Mouse (Mus musculus) spleen, adult 2 months (tissue): ENCODE results near the gene Scaf11. TPM values are rescaled to one million over a fixed set of nuclear protein-coding genes. Genes with fewer than 3 reads are reported as not detected.
A peak's percentile ranks its signal among the peaks of the same experiment; 100 is the strongest.

Experiments used
- DNase-seq, 2 experiments: peaks; one replicate each; pipeline versions ENCODE4 v3.0.0 to v3.0.0-alpha.2; 2012 to 2021; ENCODE audit warnings: low spot score in 2 of 2, low read depth in 1 of 2
- H3K27ac ChIP-seq: fragments of 200-500 bp; 2 replicates; pipeline ENCODE4 v1.5.1; 2012; ENCODE audit warnings: low read length, inconsistent platforms; ENCODE audit not compliant: insufficient read depth
- H3K27me3 ChIP-seq: fragments of 200-500 bp; 2 replicates; pipeline ENCODE4 v1.6.1; 2012; ENCODE audit warnings: mild to moderate bottlenecking, moderate library complexity, low read length, inconsistent platforms; ENCODE audit not compliant: control insufficient read depth, insufficient read depth
- H3K36me3 ChIP-seq: fragments of 200-500 bp; 2 replicates; pipeline ENCODE4 v1.6.1; 2012; ENCODE audit warnings: mild to moderate bottlenecking, low read length, inconsistent platforms; ENCODE audit not compliant: control insufficient read depth, insufficient read depth
- H3K4me1 ChIP-seq: fragments of 200-500 bp; 2 replicates; pipeline ENCODE4 v1.6.1; 2011; ENCODE audit warnings: inconsistent platforms; ENCODE audit not compliant: control insufficient read depth, insufficient read depth, insufficient read length
- H3K4me3 ChIP-seq: fragments of 200-500 bp; 2 replicates; pipeline ENCODE4 v1.5.1; 2011; ENCODE audit warnings: mild to moderate bottlenecking, inconsistent platforms; ENCODE audit not compliant: insufficient read depth, insufficient read length; ENCODE audit errors: extremely low read depth
- CTCF ChIP-seq: fragments of 200-500 bp; IDR thresholded peaks from 2 replicates; pipeline ENCODE4 v1.5.1; 2011; ENCODE audit warnings: mild to moderate bottlenecking, inconsistent platforms; ENCODE audit not compliant: insufficient read depth, insufficient read length, insufficient replicate concordance; ENCODE audit errors: extremely low read depth
- POLR2A ChIP-seq: fragments of 200-500 bp; IDR thresholded peaks from 2 replicates; pipeline ENCODE4 v1.6.1; 2011; ENCODE audit warnings: low read depth, low read length, inconsistent platforms
- WGBS: fragments of 180-500 bp; shearing (Covaris S2); methylation state at CpG from one replicate; pipeline ENCODE4 v1.1.7; 2018; 5-methylcytosine and 5-hydroxymethylcytosine counted together
- polyA plus RNA-seq: library from polyadenylated mRNA; depleted of rRNA; stranded (reverse); fragments of >200 nt; gene quantifications from 2 replicates; pipeline ENCODE4 v1.2.3, GENCODE M21; 2012

Scaf11 gene
- polyA plus RNA-seq, 1 experiment, result 16.3 TPM

DNA sequence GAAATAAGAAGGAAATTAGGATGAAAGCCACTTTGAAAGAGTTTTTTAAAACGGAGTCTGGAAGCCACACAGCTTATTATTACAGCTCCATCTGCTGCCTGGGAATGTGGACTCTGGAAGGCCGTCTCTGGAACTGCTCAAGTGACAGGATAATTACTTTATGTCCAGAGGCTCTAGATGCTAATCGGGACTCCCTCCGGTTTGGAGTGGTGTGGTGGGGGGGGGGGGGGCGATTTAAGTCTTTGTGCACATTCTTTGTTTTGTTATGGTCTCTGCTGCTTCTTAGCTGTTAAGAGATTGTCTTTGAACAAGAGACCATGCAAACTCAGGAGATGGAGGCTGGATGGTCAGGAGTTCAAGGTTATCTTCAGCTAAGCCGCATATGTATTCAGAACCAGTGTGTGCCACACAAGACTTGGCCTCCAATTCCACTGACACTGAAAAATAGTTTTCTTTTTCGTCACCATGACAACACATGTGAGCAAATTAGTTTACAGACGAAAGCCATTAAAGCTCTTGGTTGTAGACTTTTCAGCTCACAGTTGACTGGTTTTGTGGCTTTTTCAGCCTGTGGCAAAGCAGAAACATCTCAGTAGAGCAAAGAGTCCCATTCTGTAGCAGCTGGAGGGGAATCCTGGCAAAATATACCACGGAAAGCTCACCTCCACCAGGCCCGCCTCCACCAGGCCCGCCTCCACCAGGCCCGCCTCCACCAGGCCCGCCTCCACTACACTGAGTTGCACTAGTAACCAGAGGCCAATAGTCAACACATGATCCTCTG, 31.4 kb upstream of the Scaf11 start:
- peaks cover 2% of the 10 kb centered on the region for H3K4me1 ChIP-seq
- H3K27ac ChIP-seq, result no peak overlapping the region
- no peak for TF ChIP-seq POLR2A
- no peak for TF ChIP-seq CTCF
- H3K27me3 ChIP-seq, result no peaks in the 10 kb centered on the region
- WGBS, result 60% methylated on average over 13 of the region's 13 CpGs
- peak in 1 of 2 experiments; percentile 68 for DNase-seq
- no peaks in the 10 kb centered on the region for H3K36me3 ChIP-seq
- no peak overlapping the region for H3K4me3 ChIP-seq

DNA sequence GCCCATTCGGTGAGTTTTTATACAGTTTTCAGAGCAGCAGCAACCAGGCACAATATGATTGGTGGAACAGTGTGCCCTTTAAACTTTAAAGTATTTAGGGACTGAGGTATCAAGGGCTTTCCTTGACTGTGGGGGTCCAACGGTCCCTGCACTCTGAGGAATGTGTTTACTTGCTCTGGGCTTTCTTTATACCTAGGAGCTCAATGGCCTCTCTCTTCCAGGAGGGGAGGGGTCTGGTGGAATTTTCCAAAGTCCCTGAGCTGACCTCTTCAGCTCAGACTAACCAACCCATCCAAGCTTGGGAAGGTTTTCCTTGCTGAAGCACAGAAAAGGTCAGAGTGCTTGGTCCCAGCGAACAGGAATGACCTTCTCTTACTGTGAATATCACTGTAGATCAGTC, 30.8 kb upstream of the Scaf11 start:
- no peak overlapping the region for H3K27ac ChIP-seq
- WGBS, result 70% methylated on average over 3 of the region's 3 CpGs
- H3K36me3 ChIP-seq, result no peaks in the 10 kb centered on the region
- TF ChIP-seq CTCF (no peak), POLR2A (no peak)
- H3K4me1 ChIP-seq, result peaks cover 2% of the 10 kb centered on the region
- no peaks in the 10 kb centered on the region for H3K27me3 ChIP-seq
- DNase-seq, result no peak
- no peak overlapping the region for H3K4me3 ChIP-seq

DNA sequence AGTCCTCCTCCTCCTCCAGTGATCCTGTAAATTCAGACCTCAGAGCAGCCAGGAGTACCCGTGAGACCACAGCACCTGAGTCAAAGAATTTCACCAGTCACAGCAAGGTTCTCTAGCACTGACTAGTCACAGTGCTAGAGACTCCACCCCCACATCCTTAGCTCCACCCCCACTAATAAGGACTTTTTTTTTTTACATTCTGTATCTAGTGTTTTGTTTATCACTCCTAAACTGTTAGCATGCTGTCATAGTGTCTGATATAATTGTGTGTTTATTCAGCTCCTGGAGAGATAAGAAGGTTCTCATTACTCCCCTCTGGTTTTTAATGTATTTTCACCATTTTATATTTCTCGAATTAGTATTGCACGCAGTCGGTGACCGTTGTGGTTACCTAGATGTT, 29.5 kb upstream of the Scaf11 start:
- Histone ChIP-seq H3K27me3 (no peaks in the 10 kb centered on the region), H3K4me3 (no peak overlapping the region), H3K4me1 (peaks cover 2% of the 10 kb centered on the region), H3K36me3 (no peaks in the 10 kb centered on the region), H3K27ac (no peak overlapping the region)
- TF ChIP-seq CTCF, result no peak
- no peak for TF ChIP-seq POLR2A
- no peak for DNase-seq
- 83% methylated on average over 5 of the region's 5 CpGs for WGBS

DNA sequence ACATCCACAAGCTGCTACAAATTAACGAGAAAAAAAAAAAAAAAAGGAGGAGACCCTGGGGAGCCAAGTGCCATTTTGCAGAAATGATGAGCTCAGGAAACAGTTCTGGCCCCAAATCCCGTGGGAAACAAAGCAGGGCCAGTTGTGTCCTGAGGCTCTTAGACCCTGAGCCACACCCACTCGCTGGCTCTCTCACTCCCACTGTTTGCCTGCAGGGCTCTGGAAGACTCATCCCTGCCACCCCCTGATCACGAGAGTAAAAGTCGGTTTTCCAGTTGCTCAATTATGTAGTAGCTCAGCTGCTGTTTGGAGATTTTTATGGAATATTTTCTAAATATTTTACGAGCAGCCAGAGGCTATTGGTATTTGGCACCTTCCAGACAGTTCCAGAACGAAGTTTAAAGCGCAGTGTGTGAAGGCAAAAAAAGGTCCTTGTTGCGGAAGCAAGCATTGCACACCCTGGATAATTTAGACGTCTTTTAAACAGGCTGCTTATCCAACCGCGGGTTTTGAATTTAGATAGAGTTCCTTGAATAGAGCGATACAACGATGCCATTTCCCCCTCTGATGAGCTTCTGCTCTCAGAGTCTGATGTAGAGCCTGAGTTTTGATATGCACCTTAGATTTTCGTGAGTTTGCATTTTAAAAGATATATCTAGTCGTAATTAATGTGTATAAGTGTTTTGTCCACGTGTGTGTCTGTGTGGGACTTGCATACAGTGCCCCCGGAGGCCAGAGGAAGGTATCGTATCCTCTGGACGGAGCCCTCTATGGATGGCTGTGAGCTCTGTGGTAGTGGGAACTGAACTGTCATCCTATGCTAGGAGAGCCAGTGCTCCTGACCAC, 28.5 kb upstream of the Scaf11 start:
- TF ChIP-seq POLR2A, result no peak
- peak; percentile 21; the same call in 1 of the 2 replicates for TF ChIP-seq CTCF
- H3K36me3 ChIP-seq, result no peaks in the 10 kb centered on the region

DNA sequence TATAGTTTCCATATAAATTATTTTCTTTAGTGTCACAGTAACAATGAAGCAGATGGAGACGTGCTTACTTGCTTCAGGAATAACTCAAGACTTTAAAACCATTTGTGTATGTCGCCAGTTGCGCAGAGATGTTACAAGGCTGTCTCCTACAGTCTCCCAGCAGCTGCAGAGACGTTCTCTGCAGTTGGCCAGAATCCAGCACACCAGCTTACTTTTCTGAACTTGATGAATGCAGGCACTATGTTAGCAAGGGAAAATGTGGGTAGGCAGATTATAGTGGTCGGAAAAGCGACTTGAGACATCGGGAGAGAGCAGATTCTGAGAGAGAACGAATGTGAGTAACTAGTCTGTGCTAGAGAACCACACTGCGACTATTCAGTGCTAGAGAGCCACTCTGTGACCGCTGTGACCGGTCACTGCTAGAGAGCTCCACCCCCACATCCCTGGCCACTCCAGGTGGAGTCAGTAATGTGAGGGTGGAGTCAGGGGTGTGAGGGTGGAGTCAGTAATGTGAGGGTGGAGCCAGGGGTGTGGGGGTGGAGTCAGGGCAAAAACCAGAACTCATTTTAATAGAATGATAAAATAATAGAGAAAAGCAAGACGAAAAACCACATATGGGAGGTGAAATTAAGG, 26.5 kb upstream of the Scaf11 start:
- Histone ChIP-seq H3K36me3 (no peaks in the 10 kb centered on the region), H3K4me1 (no peaks in the 10 kb centered on the region), H3K27me3 (no peaks in the 10 kb centered on the region), H3K27ac (no peak overlapping the region), H3K4me3 (no peak overlapping the region)
- TF ChIP-seq POLR2A (no peak), CTCF (no peak)
- DNase-seq, result no peak
- 85% methylated on average over 12 of the region's 12 CpGs for WGBS

More for the DNA sequence above, 28.5 kb upstream of the Scaf11 start:
- no peak for DNase-seq
- Histone ChIP-seq H3K4me1 (peaks cover 2% of the 10 kb centered on the region), H3K27me3 (no peaks in the 10 kb centered on the region), H3K27ac (no peak overlapping the region), H3K4me3 (no peak overlapping the region)
- WGBS, result 44% methylated on average over 20 of the region's 20 CpGs

DNA sequence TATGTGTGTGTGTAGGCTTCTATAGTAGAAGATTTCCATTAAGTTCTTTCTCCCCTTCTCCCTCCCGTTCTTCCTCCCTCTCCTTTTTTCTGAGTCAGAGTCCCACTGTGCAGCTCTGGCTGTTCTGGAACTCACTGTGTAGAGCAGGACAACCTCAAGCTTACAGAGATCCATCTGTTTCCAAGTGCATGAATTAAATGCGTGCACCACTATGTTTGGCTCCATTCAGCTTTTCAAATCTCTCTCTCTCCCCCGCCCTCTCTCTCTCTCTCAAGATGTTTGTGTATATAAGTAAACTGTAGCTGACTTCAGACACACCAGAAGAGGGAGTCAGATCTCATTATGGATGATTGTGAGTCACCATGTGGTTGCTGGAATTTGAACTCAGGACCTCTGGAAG, 20.2 kb upstream of the Scaf11 start:
- Histone ChIP-seq H3K4me3 (no peak overlapping the region), H3K4me1 (peaks cover 2% of the 10 kb centered on the region; the same call in 1 of the 2 replicates), H3K27ac (no peak overlapping the region), H3K27me3 (no peaks in the 10 kb centered on the region), H3K36me3 (no peaks in the 10 kb centered on the region)
- no peak for DNase-seq
- TF ChIP-seq POLR2A, result no peak
- TF ChIP-seq CTCF, result no peak
- 75% methylated on average over 3 of the region's 3 CpGs for WGBS

DNA sequence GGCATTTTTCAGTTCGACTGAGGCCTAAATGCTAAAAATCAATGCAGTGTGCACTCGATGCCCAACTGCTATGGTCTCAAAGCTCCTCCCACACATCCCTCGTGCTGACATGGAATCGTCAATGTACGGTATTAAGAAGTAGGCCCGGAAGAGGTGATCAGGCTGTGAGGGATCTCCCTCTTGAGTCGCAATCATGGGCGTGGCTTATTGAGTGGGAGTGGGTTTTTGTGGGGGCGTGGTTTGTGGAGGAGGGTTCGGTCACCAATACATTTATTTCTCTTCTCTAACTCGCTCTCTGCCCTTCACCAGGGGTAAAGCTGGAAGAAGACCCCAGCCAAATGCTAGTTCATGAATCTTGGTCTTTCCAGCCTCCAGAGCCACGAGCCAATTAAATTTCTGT, 17.4 kb upstream of the Scaf11 start:
- no peak overlapping the region for H3K27ac ChIP-seq
- H3K4me1 ChIP-seq, result peaks cover 7% of the 10 kb centered on the region; the same call in 1 of the 2 replicates
- H3K36me3 ChIP-seq, result no peaks in the 10 kb centered on the region
- TF ChIP-seq POLR2A (no peak), CTCF (no peak)
- DNase-seq, result no peak
- H3K4me3 ChIP-seq, result no peak overlapping the region
- H3K27me3 ChIP-seq, result no peaks in the 10 kb centered on the region
- WGBS, result 88% methylated on average over 12 of the region's 12 CpGs
